Mouse (Mus musculus) erythroblast, embryonic 14.5 days (primary cell): ENCODE measurements around the gene Gm10974. TPM values are rescaled to one million over a fixed set of nuclear protein-coding genes. Genes with fewer than 3 reads are reported as not detected.

Source experiments
- H3K27me3 ChIP-seq: 2 replicates; pipeline ENCODE4 v1.6.1; 2012; ENCODE audit warnings: inconsistent platforms; ENCODE audit not compliant: control insufficient read depth
- H3K36me3 ChIP-seq: 2 replicates; pipeline ENCODE4 v1.6.1; 2012; ENCODE audit warnings: mild to moderate bottlenecking, inconsistent platforms; ENCODE audit not compliant: control insufficient read depth
- H3K4me1 ChIP-seq: 2 replicates; pipeline ENCODE4 v1.6.1; 2012; ENCODE audit warnings: inconsistent platforms; ENCODE audit not compliant: control insufficient read depth
- H3K4me3 ChIP-seq: replicated peaks from 2 replicates; pipeline ENCODE3; 2012; ENCODE audit warnings: moderate library complexity, mild to moderate bottlenecking, inconsistent platforms
- H3K9me3 ChIP-seq: 2 replicates; pipeline ENCODE4 v1.6.1; 2012; ENCODE audit warnings: low read length, inconsistent platforms, mixed read lengths; ENCODE audit not compliant: control insufficient read depth
- GATA1 ChIP-seq: IDR thresholded peaks from 2 replicates; pipeline ENCODE4 v1.6.1; 2012; ENCODE audit warnings: low read length, inconsistent platforms, mixed read lengths
- TAL1 ChIP-seq: IDR thresholded peaks from 3 replicates; pipeline ENCODE4 v1.6.1; 2012; ENCODE audit warnings: low read length, inconsistent platforms, mixed read lengths
- polyA plus RNA-seq: library from polyadenylated mRNA; stranded (reverse); fragments of >175 nt; gene quantifications from 2 replicates; pipeline ENCODE4 v1.2.3, GENCODE M21; 2012

Gene Gm10974
- polyA plus RNA-seq, 1 experiment = not detected

GRCm38 (mm10) chr7:66409433-66409832, 43.7 kb downstream of the Gm10974 start:
- H3K27me3 ChIP-seq = no peaks in the 10 kb centered on the region
- H3K4me1 ChIP-seq = no peaks in the 10 kb centered on the region
- TF ChIP-seq TAL1 (no peak), GATA1 (no peak)
- H3K9me3 ChIP-seq = no peaks in the 10 kb centered on the region
- no peaks in the 10 kb centered on the region for H3K36me3 ChIP-seq
- H3K4me3 ChIP-seq = no peak overlapping the region

DNA sequence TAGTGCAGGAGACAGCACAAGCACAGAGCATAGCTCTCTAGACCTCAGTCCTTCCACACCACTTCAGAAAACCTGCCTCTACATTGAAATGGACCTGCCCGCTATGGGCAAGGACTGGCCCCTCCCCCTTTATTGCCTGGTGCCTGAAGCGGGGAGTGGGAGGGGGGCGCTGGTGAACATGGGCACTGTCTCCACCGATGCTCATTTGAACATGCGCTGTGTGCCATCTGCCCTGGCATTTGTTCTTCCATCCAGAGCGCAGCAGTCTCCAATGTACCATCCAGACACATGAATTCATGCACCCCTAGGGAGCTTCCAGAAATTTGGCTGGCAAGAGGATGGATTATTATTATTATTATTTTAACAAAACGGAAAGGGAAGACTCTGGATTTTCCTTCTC, 47.4 kb downstream of the Gm10974 start:
- Histone ChIP-seq H3K4me3 (no peak overlapping the region), H3K27me3 (no peaks in the 10 kb centered on the region), H3K9me3 (no peaks in the 10 kb centered on the region; the same call in 1 of the 2 replicates), H3K36me3 (no peaks in the 10 kb centered on the region), H3K4me1 (no peaks in the 10 kb centered on the region)
- TF ChIP-seq GATA1 = no peak

- H3K27me3 ChIP-seq = no peaks in the 10 kb centered on the region
- no peak overlapping the region for H3K4me3 ChIP-seq
- H3K9me3 ChIP-seq = no peaks in the 10 kb centered on the region; the same call in 1 of the 2 replicates
- TF ChIP-seq TAL1 (no peak), GATA1 (no peak)
- no peaks in the 10 kb centered on the region for H3K4me1 ChIP-seq
- H3K36me3 ChIP-seq = no peaks in the 10 kb centered on the region
These were observed 51.1 kb downstream of the Gm10974 start for GRCm38 (mm10) chr7:66416829-66417228.

- Histone ChIP-seq H3K4me1 (no peaks in the 10 kb centered on the region), H3K27me3 (no peaks in the 10 kb centered on the region; the same call in 1 of the 2 replicates), H3K9me3 (no peaks in the 10 kb centered on the region; the same call in 1 of the 2 replicates), H3K36me3 (no peaks in the 10 kb centered on the region), H3K4me3 (no peak overlapping the region)
- no peak for TF ChIP-seq GATA1
- no peak for TF ChIP-seq TAL1
These were observed 53.3 kb downstream of the Gm10974 start for GRCm38 (mm10) chr7:66418981-66419380.

- Histone ChIP-seq H3K4me3 (no peak overlapping the region), H3K27me3 (peaks cover 24% of the 10 kb centered on the region), H3K4me1 (no peaks in the 10 kb centered on the region), H3K36me3 (no peaks in the 10 kb centered on the region), H3K9me3 (no peaks in the 10 kb centered on the region)
- no peak for TF ChIP-seq GATA1
- TF ChIP-seq TAL1 = no peak
These were observed 56.2 kb downstream of the Gm10974 start for GRCm38 (mm10) chr7:66421903-66422302.

- Histone ChIP-seq H3K9me3 (no peaks in the 10 kb centered on the region), H3K27me3 (peaks cover 49% of the 10 kb centered on the region), H3K36me3 (no peaks in the 10 kb centered on the region), H3K4me1 (no peaks in the 10 kb centered on the region), H3K4me3 (no peak overlapping the region)
- TF ChIP-seq GATA1 (no peak), TAL1 (no peak)
These were observed 61.3 kb downstream of the Gm10974 start for GRCm38 (mm10) chr7:66427053-66427436.

- no peaks in the 10 kb centered on the region for H3K4me1 ChIP-seq
- TF ChIP-seq GATA1 = no peak
- TF ChIP-seq TAL1 = no peak
- no peaks in the 10 kb centered on the region for H3K9me3 ChIP-seq
- peaks cover 49% of the 10 kb centered on the region for H3K27me3 ChIP-seq
- H3K36me3 ChIP-seq = no peaks in the 10 kb centered on the region
- H3K4me3 ChIP-seq = no peak within 1 kb of the TSS
These were observed 61.9 kb downstream of the Gm10974 start, which contains the start of gene Aldh1a3 for GRCm38 (mm10) chr7:66427437-66428161. Aldh1a3 (minus strand) TSS chr7:66427517.

- no peaks in the 10 kb centered on the region for H3K36me3 ChIP-seq
- TF ChIP-seq GATA1 = no peak
- TF ChIP-seq TAL1 = no peak
- H3K4me1 ChIP-seq = no peaks in the 10 kb centered on the region
- no peak overlapping the region for H3K4me3 ChIP-seq
- no peaks in the 10 kb centered on the region for H3K9me3 ChIP-seq
- no peaks in the 10 kb centered on the region for H3K27me3 ChIP-seq
These were observed 68.8 kb downstream of the Gm10974 start for GRCm38 (mm10) chr7:66434453-66434935.

Other genes starting within 250 kb of the Gm10974 start
- gene Lrrk1, start 22.4 kb downstream of the Gm10974 start, polyA plus RNA-seq = 0.02 and 0.07 TPM in 2 replicates
- gene Aldh1a3, start 61.6 kb downstream of the Gm10974 start, polyA plus RNA-seq = not detected in 2 replicates